Mouse (Mus musculus): ENCODE measurements around the gene Ppp1r7.

GRCm38 (mm10) chr1:93379117-93379516, 36.5 kb downstream of the Ppp1r7 start:
- TF ChIP-seq GATA1 (IDR thresholded peaks at IDR 0.05; ENCODE audit: low read length) = no peak
- TF ChIP-seq TAL1 (IDR thresholded peaks at IDR 0.05; ENCODE audit: low read length) = no peak
